Comparison of ENCODE assay signal across 25 mouse cellular contexts in genomic region chr11:68462716-68463115, GRCm38 (mm10). TPM values are rescaled to one million over a fixed set of nuclear protein-coding genes. Genes with fewer than 3 reads are reported as not detected.
DNase-seq lines count a peak whose midpoint lies in the region; ATAC-seq and TF ChIP-seq lines count a peak whose summit lies in the region.
"Had no signal": no experiment of that assay in that cellular context is flagged by ENCODE, and none has a peak within 500 bp of the region (broad histone marks: within the 10 kb centered on the region; RNA-seq: fewer than 3 reads in every experiment).

No protein-coding gene starts in this region.

- ATAC-seq in megakaryocyte progenitor cell, adult 5-6 weeks (replicated peaks; ENCODE audit: poor library complexity), result no peak
- ATAC-seq in forebrain, embryonic 16.5 days, result no peak
- ATAC-seq: forebrain, embryonic 14.5 days; hindbrain, postnatal 0 days; inflammation-experienced regulatory T-cells, adult 6 months had no signal

- no peak for TF ChIP-seq CTCF in CH12.LX (conservative IDR thresholded peaks at IDR 0.05 in 1 of 2, IDR thresholded peaks at IDR 0.05 in 1 of 2; ENCODE audit: low read depth in 2 of 2, low read length in 2 of 2)

- H3K79me2 ChIP-seq in CH12.LX (replicated peaks; ENCODE audit: control insufficient read depth, extremely low read depth, insufficient read depth, poor library complexity, severe bottlenecking), result no peaks in the 10 kb centered on the region

- H3K36me3 ChIP-seq in CH12.LX (replicated peaks in 1 of 2; ENCODE audit: control insufficient read depth in 1 of 2, insufficient read depth in 1 of 2, low read length in 1 of 2), result peaks cover 0 to 1% of the 10 kb centered on the region in 2 experiments
- H3K36me3 ChIP-seq in forebrain, embryonic 16.5 days (ENCODE audit: control insufficient read depth, insufficient read depth), result no peaks in the 10 kb centered on the region
- H3K36me3 ChIP-seq: embryonic facial prominence, embryonic 12.5 days; embryonic facial prominence, embryonic 15.5 days; G1E; heart, embryonic 12.5 days; heart, embryonic 15.5 days had no signal

- no peak overlapping the region for H3K4me2 ChIP-seq in CH12.LX (ENCODE audit: insufficient read depth, low read depth, poor library complexity, severe bottlenecking)
- no peak overlapping the region for H3K4me2 ChIP-seq in forebrain, embryonic 16.5 days (ENCODE audit: low read length)
- H3K4me2 ChIP-seq: embryonic facial prominence, embryonic 12.5 days; embryonic facial prominence, embryonic 15.5 days; heart, embryonic 12.5 days; heart, embryonic 15.5 days; hindbrain, embryonic 14.5 days had no signal

- no peak overlapping the region for H3K9ac ChIP-seq in CH12.LX (ENCODE audit: insufficient read depth, low read depth)
- H3K9ac ChIP-seq in forebrain, embryonic 16.5 days (replicated peaks; ENCODE audit: low read depth, low read length), result no peak overlapping the region
- H3K9ac ChIP-seq: embryonic facial prominence, embryonic 12.5 days; embryonic facial prominence, embryonic 15.5 days; heart, embryonic 12.5 days; heart, embryonic 15.5 days; hindbrain, embryonic 14.5 days had no signal

- H3K9me3 ChIP-seq in CH12.LX (replicated peaks; ENCODE audit: low read length), result no peaks in the 10 kb centered on the region
- no peaks in the 10 kb centered on the region for H3K9me3 ChIP-seq in forebrain, embryonic 16.5 days (ENCODE audit: control insufficient read depth, low read length)
- H3K9me3 ChIP-seq: embryonic facial prominence, embryonic 12.5 days; embryonic facial prominence, embryonic 15.5 days; G1E; heart, embryonic 15.5 days had no signal

- in situ Hi-C loops in CH12.LX (cut with MboI; ENCODE audit: low pct_ligation_motif_present, low pct_unique_long_range_greater_than_20kb, low sequenced_read_pairs), result no loop called here

- TF ChIP-seq POLR2A in CH12.LX (IDR thresholded peaks at IDR 0.05; ENCODE audit: low read depth, low read length), result no peak

- no peaks in the 10 kb centered on the region for H3K27me3 ChIP-seq in CH12.LX (replicated peaks)
- no peaks in the 10 kb centered on the region for H3K27me3 ChIP-seq in forebrain, embryonic 16.5 days (replicated peaks; ENCODE audit: control insufficient read depth, insufficient read depth, low read length)
- H3K27me3 ChIP-seq: embryonic facial prominence, embryonic 12.5 days had no signal

- TF ChIP-seq EP300 in CH12.LX (IDR thresholded peaks at IDR 0.05; ENCODE audit: low read length), result no peak

- no peak overlapping the region for H3K27ac ChIP-seq in CH12.LX (ENCODE audit: insufficient read depth, low read depth)
- no peak overlapping the region for H3K27ac ChIP-seq in forebrain, embryonic 16.5 days (ENCODE audit: low read length)
- H3K27ac ChIP-seq: embryonic facial prominence, embryonic 12.5 days; embryonic facial prominence, embryonic 15.5 days; heart, embryonic 15.5 days; hindbrain, embryonic 14.5 days; hindbrain, postnatal 0 days had no signal

- 80% methylated on average over 3 of the region's 3 CpGs for WGBS in forebrain, embryonic 16.5 days

- H3K4me1 ChIP-seq in CH12.LX (ENCODE audit: control insufficient read depth in 1 of 2, insufficient read depth in 2 of 2), result peaks cover 7 to 49% of the 10 kb centered on the region in 2 experiments; a peak in 3 of 4 replicates
- no peaks in the 10 kb centered on the region for H3K4me1 ChIP-seq in forebrain, embryonic 16.5 days (replicated peaks; ENCODE audit: control insufficient read depth, insufficient read depth, low read length)
- H3K4me1 ChIP-seq: embryonic facial prominence, embryonic 12.5 days; embryonic facial prominence, embryonic 15.5 days; heart, embryonic 12.5 days; heart, embryonic 15.5 days had no signal

- dilution Hi-C loops in CH12.LX (cut with MboI; ENCODE audit: extremely low pct_ligation_motif_present, extremely low pct_unique_long_range_greater_than_20kb, low sequenced_read_pairs), result no loop called here

- no peak for TF ChIP-seq RAD21 in CH12.LX (IDR thresholded peaks at IDR 0.05; ENCODE audit: low read depth, low read length)

- H3K4me3 ChIP-seq in CH12.LX (replicated peaks in 1 of 3; ENCODE audit: low read depth in 2 of 3, low read length in 2 of 3, poor library complexity in 1 of 3), result no peak overlapping the region
- no peak overlapping the region for H3K4me3 ChIP-seq in forebrain, embryonic 16.5 days (replicated peaks; ENCODE audit: low read length)
- H3K4me3 ChIP-seq: embryonic facial prominence, embryonic 12.5 days; embryonic facial prominence, embryonic 15.5 days; heart, embryonic 12.5 days; heart, embryonic 15.5 days had no signal

- DNase-seq in CH12.LX (ENCODE audit: extremely low read depth), result no peak
- peak; percentile 78 for DNase-seq in thymus, postnatal 0 days (ENCODE audit: low spot score)
- DNase-seq in thymus, postnatal 25 days, result peak; percentile 67
- DNase-seq in urinary bladder, postnatal 4 days (ENCODE audit: low spot score in 2 of 2), result no peak
- DNase-seq: adrenal gland, postnatal 10 days; adrenal gland, postnatal 36 days; cerebellum, adult 11 months; cerebellum, adult 2 months; cerebellum, adult 9-11 months; cerebellum, postnatal 25 days; gastrocnemius, postnatal 25 days; heart, adult 18-20 months; heart, postnatal 10 days; heart, postnatal 4 days had no signal

TF ChIP-seq in CH12.LX, 34 proteins besides CTCF, POLR2A, EP300 and RAD21:
- peak; percentile 48 for TF ChIP-seq ETS1 (conservative IDR thresholded peaks at IDR 0.05; ENCODE audit: low read depth, low read length)
- peak; percentile 69 for TF ChIP-seq TCF12 (IDR thresholded peaks at IDR 0.05; ENCODE audit: low read depth, low read length)
- TF ChIP-seq BHLHE40 (IDR thresholded peaks at IDR 0.05; ENCODE audit: low read depth, low read length), result no peak
TF ChIP-seq in CH12.LX: peak in this region for 2.

RNA-seq across cellular contexts. Expression of gene Pik3r5, which starts 30.8 kb away (rescaled TPM):
- total RNA-seq in CH12.LX (2012; rRNA removed), result 5.7 and 8.3 TPM in 2 replicates
- total RNA-seq in CH12.LX (2014; rRNA removed), result 2.9 and 3.5 TPM in 2 replicates
- polyA plus RNA-seq in CH12.LX (2012; ENCODE audit: insufficient read length, low read depth), result 7.3 and 9.4 TPM in 2 replicates
- polyA plus RNA-seq in thymus, postnatal 0 days (2015; fragmentation: Nextera tagmentation; extraction: Ambion mirVana), result 10.5 and 12.0 TPM in 2 replicates
- total RNA-seq in megakaryocyte progenitor cell, adult 5-6 weeks (2015), result 10.5 and 12.8 TPM in 2 replicates
- total RNA-seq in megakaryocyte progenitor cell, adult 5-6 weeks (2017), result 6.2 and 7.0 TPM in 2 replicates
- 0.11 and 0.14 TPM in 2 replicates for polyA plus RNA-seq in forebrain, embryonic 16.5 days (2015; fragmentation: Nextera tagmentation; extraction: Ambion mirVana)

RNA-seq across cellular contexts. Expression of gene Pik3r6, which starts 40.1 kb away (rescaled TPM):
- total RNA-seq in CH12.LX (2012; rRNA removed) (88.4 and 102 TPM in 2 replicates), CH12.LX (2014; rRNA removed) (80.9 and 82.9 TPM in 2 replicates)
- polyA plus RNA-seq in CH12.LX (2012; ENCODE audit: insufficient read length, low read depth), result 90.2 and 95.9 TPM in 2 replicates
- polyA plus RNA-seq in thymus, postnatal 0 days (2015; fragmentation: Nextera tagmentation; extraction: Ambion mirVana), result 1.3 and 1.6 TPM in 2 replicates
- total RNA-seq in megakaryocyte progenitor cell, adult 5-6 weeks (2015), result 5.5 and 6.4 TPM in 2 replicates
- total RNA-seq in megakaryocyte progenitor cell, adult 5-6 weeks (2017), result 6.8 and 9.8 TPM in 2 replicates
- 1.8 and 2.2 TPM in 2 replicates for polyA plus RNA-seq in forebrain, embryonic 16.5 days (2015; fragmentation: Nextera tagmentation; extraction: Ambion mirVana)
- polyA plus RNA-seq: inflammation-experienced regulatory T-cells, adult 6 months had no signal

Comparison
In these comparisons a context has a peak if more than half of its experiments do, and no peak if none do; other contexts are left out.
1. DNase-seq: peak in thymus, postnatal 0 days (single experiment) and thymus, postnatal 25 days (single experiment); none in CH12.LX (single experiment) and urinary bladder, postnatal 4 days (0 of 2).
2. RNA of gene Pik3r6, which starts 40.1 kb away (polyA plus RNA-seq): 90.2 to 95.9 TPM in CH12.LX; 1.8 to 2.2 TPM in forebrain, embryonic 16.5 days and 1.3 to 1.6 TPM in thymus, postnatal 0 days; every median in the first group is over 10 times any median in the second.